Mouse (Mus musculus) ES-E14 (cell line): ENCODE data around the gene Mei1. TPM values are rescaled to one million over a fixed set of nuclear protein-coding genes. Genes with fewer than 3 reads are reported as not detected.
A peak's percentile ranks its signal among the peaks of the same experiment; 100 is the strongest.

Experiments used
- DNase-seq: peaks from one replicate; pipeline ENCODE4 v3.0.0-alpha.2; 2013; ENCODE audit warnings: low read depth, low spot score
- H3K27ac ChIP-seq: 2 replicates; pipeline ENCODE4 v1.5.1; 2012; ENCODE audit warnings: low read depth, mild to moderate bottlenecking, low read length, moderate library complexity, mixed read lengths; ENCODE audit not compliant: poor library complexity, insufficient read depth, severe bottlenecking
- H3K36me3 ChIP-seq: 2 replicates; pipeline ENCODE4 v1.6.1; 2012; ENCODE audit warnings: mild to moderate bottlenecking, low read length, moderate library complexity, mixed read lengths; ENCODE audit not compliant: control insufficient read depth, poor library complexity, insufficient read depth, severe bottlenecking
- H3K4me1 ChIP-seq, 2 experiments: fragments of 150-350 bp in 1 of 2; sonication (generic) in 1 of 2; 2 replicates each; pipeline ENCODE4 v1.6.1; 2012; ENCODE audit warnings: low read length in 2 of 2, mild to moderate bottlenecking in 1 of 2, mixed read lengths in 1 of 2; ENCODE audit not compliant: control insufficient read depth in 2 of 2, insufficient read depth in 2 of 2, poor library complexity in 1 of 2
- H3K4me3 ChIP-seq, 2 experiments: fragments of 150-350 bp in 1 of 2; sonication (generic) in 1 of 2; 2 replicates each; pipeline ENCODE4 v1.5.1; 2012; ENCODE audit warnings: low read length in 2 of 2, low read depth in 1 of 2, mild to moderate bottlenecking in 1 of 2, mixed read lengths in 1 of 2; ENCODE audit not compliant: insufficient read depth in 1 of 2, poor library complexity in 1 of 2, severe bottlenecking in 1 of 2
- H3K9ac ChIP-seq: 2 replicates; pipeline ENCODE4 v1.6.1; 2012; ENCODE audit warnings: low read depth, mild to moderate bottlenecking, low read length, mixed read lengths; ENCODE audit not compliant: poor library complexity, insufficient read depth, severe bottlenecking
- H3K9me3 ChIP-seq: fragments of 150-350 bp; sonication (generic); 2 replicates; pipeline ENCODE4 v1.6.1; 2012; ENCODE audit warnings: low read depth, mild to moderate bottlenecking, low read length; ENCODE audit not compliant: control insufficient read depth, insufficient read depth
- CHD2 ChIP-seq: IDR thresholded peaks from 2 replicates; pipeline ENCODE4 v1.6.1; 2014; ENCODE audit warnings: mild to moderate bottlenecking, low read depth, low read length, inconsistent platforms
- HCFC1 ChIP-seq: IDR thresholded peaks from 2 replicates; pipeline ENCODE4 v1.6.1; 2012; ENCODE audit warnings: low read length, inconsistent platforms, borderline replicate concordance; ENCODE audit not compliant: insufficient read depth
- MAFK ChIP-seq: IDR thresholded peaks from 2 replicates; pipeline ENCODE4 v1.6.1; 2014; ENCODE audit warnings: mild to moderate bottlenecking, low read depth, low read length, inconsistent platforms; ENCODE audit not compliant: insufficient read depth
- ZC3H11A ChIP-seq: IDR thresholded peaks from 2 replicates; pipeline ENCODE4 v1.6.1; 2012; ENCODE audit warnings: low read depth, mild to moderate bottlenecking, inconsistent platforms, low read length, borderline replicate concordance
- ZNF384 ChIP-seq: IDR thresholded peaks from 2 replicates; pipeline ENCODE4 v1.6.1; 2012; ENCODE audit warnings: low read depth, low read length, inconsistent platforms
- in situ Hi-C, 2 experiments: fragments of 600-800 bp; cut with MboI; formaldehyde crosslinking; loops; one replicate each; pipeline ENCODE4 v1.15.1; 2025; ENCODE audit warnings: low sequenced_read_pairs in 2 of 2, inconsistent platforms in 1 of 2; ENCODE audit not compliant: unreplicated experiment in 2 of 2
- total RNA-seq: library from RNA; depleted of rRNA; stranded (reverse); fragments of 300-350 nt; gene quantifications from 2 replicates; pipeline ENCODE4 v1.2.3, GENCODE M21; 2012

Gene Mei1
- total RNA-seq, 1 experiment, result 0.40 TPM

GRCm38 (mm10) chr15:82073490-82073889, 3.7 kb downstream of the Mei1 start:
- TF ChIP-seq MAFK, result no peak
- TF ChIP-seq ZNF384, result no peak
- TF ChIP-seq CHD2, result no peak
- no peak for TF ChIP-seq ZC3H11A
- TF ChIP-seq HCFC1, result no peak
- H3K9me3 ChIP-seq, result no peaks in the 10 kb centered on the region
- H3K4me1 ChIP-seq, result no peaks in the 10 kb centered on the region; a peak in 1 of 4 replicates
- no peak overlapping the region for H3K4me3 ChIP-seq
- no peak overlapping the region for H3K9ac ChIP-seq
- in situ Hi-C loops, result loop anchor here in 1 of 2 experiments (25.0 kb wide), 1 partner anchor 164 kb away; the partner anchor contains the start of gene Cenpm
- no peak overlapping the region for H3K27ac ChIP-seq
- H3K36me3 ChIP-seq, result no peaks in the 10 kb centered on the region
- DNase-seq, result no peak

DNA sequence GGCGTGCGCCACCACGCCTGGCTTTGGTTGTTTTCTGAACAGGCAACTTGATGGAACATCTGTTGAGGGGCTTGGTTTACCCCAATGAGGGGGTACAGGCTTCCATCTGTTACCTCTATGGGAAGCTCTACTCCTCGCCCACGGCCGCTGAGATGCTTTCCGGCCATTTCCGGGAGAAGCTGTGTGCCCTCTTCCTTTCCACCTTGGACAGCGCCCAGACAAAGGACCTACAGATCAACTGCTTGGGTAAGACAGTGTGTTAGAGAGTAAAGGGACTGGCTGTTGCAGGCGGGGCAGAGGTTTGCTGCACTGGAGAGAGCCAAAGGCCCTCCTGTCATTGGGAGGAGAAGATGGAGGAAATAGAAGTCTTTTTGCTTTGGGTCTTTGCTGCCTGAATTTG, 10.1 kb downstream of the Mei1 start:
- no peak for TF ChIP-seq MAFK
- TF ChIP-seq ZC3H11A, result no peak
- no peak for TF ChIP-seq ZNF384
- no peak for TF ChIP-seq HCFC1
- TF ChIP-seq CHD2, result no peak
- Histone ChIP-seq H3K9ac (no peak overlapping the region), H3K27ac (no peak overlapping the region), H3K9me3 (no peaks in the 10 kb centered on the region; the same call in 1 of the 2 replicates), H3K4me1 (no peaks in the 10 kb centered on the region; a peak in 1 of 4 replicates), H3K4me3 (no peak overlapping the region), H3K36me3 (no peaks in the 10 kb centered on the region)
- in situ Hi-C loops, result no loop called here
- DNase-seq, result peak; percentile 56

DNA sequence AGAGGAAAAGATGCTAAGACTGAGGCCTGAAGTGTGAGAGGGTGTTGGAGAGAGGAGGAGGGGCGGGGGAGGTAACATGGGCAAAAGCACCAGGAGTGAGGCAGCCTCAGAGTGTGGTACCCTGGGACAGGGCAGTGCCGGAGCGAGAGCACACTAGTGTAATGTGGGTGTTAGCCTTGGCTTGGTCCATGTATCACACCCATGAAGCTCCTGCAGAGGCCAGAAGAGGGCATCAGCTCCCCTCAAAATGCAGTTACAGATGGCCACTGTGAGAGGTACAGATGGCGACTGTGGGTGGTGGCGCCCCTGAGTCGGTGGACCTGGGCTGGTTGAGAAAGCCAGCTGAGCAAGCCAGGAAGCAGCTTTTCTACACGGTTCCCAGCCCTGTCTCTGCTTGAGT, 11.4 kb downstream of the Mei1 start:
- in situ Hi-C loops, result no loop called here
- Histone ChIP-seq H3K4me3 (no peak overlapping the region), H3K27ac (no peak overlapping the region), H3K9me3 (no peaks in the 10 kb centered on the region; the same call in 1 of the 2 replicates), H3K36me3 (no peaks in the 10 kb centered on the region), H3K9ac (no peak overlapping the region), H3K4me1 (no peaks in the 10 kb centered on the region; a peak in 1 of 4 replicates)
- DNase-seq, result no peak
- TF ChIP-seq MAFK (no peak), CHD2 (no peak), HCFC1 (no peak), ZNF384 (no peak), ZC3H11A (no peak)

- H3K9me3 ChIP-seq, result no peaks in the 10 kb centered on the region; the same call in 1 of the 2 replicates
- in situ Hi-C loops, result no loop called here
- no peak overlapping the region for H3K4me3 ChIP-seq
- no peak for DNase-seq
- H3K36me3 ChIP-seq, result no peaks in the 10 kb centered on the region
- TF ChIP-seq ZC3H11A (no peak), CHD2 (no peak), HCFC1 (no peak), ZNF384 (no peak), MAFK (no peak)
- H3K9ac ChIP-seq, result no peak overlapping the region
- H3K4me1 ChIP-seq, result no peaks in the 10 kb centered on the region; a peak in 1 of 4 replicates
- no peak overlapping the region for H3K27ac ChIP-seq
Observed at GRCm38 (mm10) chr15:82085606-82086005, 15.8 kb downstream of the Mei1 start.

DNA sequence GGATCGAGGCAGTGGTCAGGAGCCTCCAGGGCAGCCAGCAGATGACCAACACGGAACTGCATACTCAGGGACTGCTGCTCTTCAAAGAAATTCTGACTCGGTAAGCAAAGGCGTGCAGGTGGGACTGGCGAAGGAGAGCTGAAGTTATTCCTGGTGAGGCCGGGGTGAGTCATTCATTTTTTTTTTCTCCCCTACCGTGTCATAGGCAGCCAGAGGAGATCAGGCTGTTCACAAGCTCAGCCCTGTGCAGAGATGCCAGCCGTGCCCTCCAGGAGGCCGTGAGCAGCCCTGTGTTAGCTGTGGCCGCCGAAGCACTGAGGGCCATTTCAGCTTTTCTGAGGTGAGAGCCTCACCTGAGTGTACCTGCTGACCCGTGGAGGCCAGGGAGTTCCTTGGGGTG, 16.3 kb downstream of the Mei1 start:
- H3K9me3 ChIP-seq, result no peaks in the 10 kb centered on the region; the same call in 1 of the 2 replicates
- in situ Hi-C loops, result no loop called here
- H3K36me3 ChIP-seq, result no peaks in the 10 kb centered on the region
- no peaks in the 10 kb centered on the region; a peak in 1 of 4 replicates for H3K4me1 ChIP-seq
- TF ChIP-seq ZNF384, result no peak
- DNase-seq, result no peak
- H3K9ac ChIP-seq, result no peak overlapping the region
- H3K4me3 ChIP-seq, result no peak overlapping the region
- H3K27ac ChIP-seq, result no peak overlapping the region
